Mouse (Mus musculus): ENCODE measurements around the gene Sult2b1. TPM values are rescaled to one million over a fixed set of nuclear protein-coding genes. Genes with fewer than 3 reads are reported as not detected.

The Sult2b1 gene
- total RNA-seq, 1 experiment = 1.6 TPM

DNA sequence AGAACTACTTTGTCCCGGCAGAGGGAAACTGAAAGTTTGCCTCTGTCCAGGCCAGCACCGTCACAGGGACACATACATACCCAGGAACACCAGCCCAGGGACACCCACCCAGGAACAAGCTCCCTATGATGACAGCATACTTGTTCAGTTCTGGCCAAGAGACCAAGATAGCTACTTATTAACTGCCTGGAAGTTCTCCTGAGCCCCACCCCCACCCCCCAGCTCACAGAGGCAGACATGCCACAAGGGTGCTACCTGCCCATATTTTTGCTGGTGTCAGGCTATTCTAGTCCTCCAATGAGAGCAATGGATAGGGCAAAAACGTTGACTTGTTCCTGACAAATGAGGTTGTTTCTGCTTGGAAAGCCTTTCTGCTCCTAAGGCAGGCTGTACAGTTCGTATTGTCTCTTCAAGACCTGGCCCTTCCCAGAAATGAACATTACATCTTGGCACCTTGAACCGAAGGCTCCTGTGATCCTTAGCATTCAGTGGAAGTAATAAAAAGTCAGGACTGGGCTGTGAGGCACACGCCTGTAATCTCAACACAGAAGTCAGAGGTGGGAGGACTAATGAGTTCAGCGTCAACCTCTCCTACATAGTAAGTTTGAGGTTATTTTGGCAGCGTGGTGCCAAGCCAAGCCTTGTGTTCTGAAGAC, 13.9 kb downstream of the Sult2b1 start:
- H3K9ac ChIP-seq (ENCODE audit: insufficient read depth, low read depth, low read length, poor library complexity, severe bottlenecking) = no peak overlapping the region
- no peaks in the 10 kb centered on the region for H3K9me3 ChIP-seq (ENCODE audit: control insufficient read depth, insufficient read depth, low read depth, low read length)
- TF ChIP-seq HCFC1 (IDR thresholded peaks at IDR 0.05; ENCODE audit: borderline replicate concordance, insufficient read depth, low read length) = no peak
- H3K4me3 ChIP-seq (ENCODE audit: insufficient read depth in 1 of 2, low read depth in 1 of 2, low read length in 2 of 2, poor library complexity in 1 of 2, severe bottlenecking in 1 of 2) = no peak overlapping the region
- DNase-seq (ENCODE audit: low read depth, low spot score) = no peak
- in situ Hi-C loops (cut with MboI; ENCODE audit: low sequenced_read_pairs in 2 of 2, unreplicated experiment in 2 of 2) = no loop called here
- H3K36me3 ChIP-seq (ENCODE audit: control insufficient read depth, insufficient read depth, low read length, poor library complexity, severe bottlenecking) = no peaks in the 10 kb centered on the region
- H3K4me1 ChIP-seq (ENCODE audit: control insufficient read depth in 2 of 2, insufficient read depth in 2 of 2, low read length in 2 of 2, poor library complexity in 1 of 2) = peaks cover 0 to 14% of the 10 kb centered on the region in 2 experiments; a peak in 1 of 4 replicates
- no peak overlapping the region for H3K27ac ChIP-seq (ENCODE audit: insufficient read depth, low read depth, low read length, poor library complexity, severe bottlenecking)

DNA sequence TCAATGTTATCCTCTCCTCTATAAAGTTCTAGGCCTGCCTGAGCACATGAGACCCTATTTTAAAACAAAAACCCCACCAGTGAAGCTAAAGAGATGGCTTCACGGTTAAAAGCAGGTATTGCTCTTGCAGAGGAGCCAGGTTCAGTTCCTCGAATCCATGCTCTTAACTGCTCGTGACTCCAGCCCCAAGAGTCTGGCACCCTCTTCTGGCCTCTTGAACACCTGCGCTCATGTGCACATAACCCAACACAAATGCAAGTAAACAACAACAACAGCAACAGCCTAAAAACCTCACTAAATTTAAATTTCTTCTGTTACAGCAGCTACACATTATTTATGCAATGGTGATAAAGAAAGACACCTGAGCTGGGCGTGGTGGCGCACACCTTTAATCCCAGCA, 17.0 kb downstream of the Sult2b1 start:
- H3K9me3 ChIP-seq (ENCODE audit: control insufficient read depth, insufficient read depth, low read depth, low read length) = no peaks in the 10 kb centered on the region
- no peak overlapping the region for H3K27ac ChIP-seq (ENCODE audit: insufficient read depth, low read depth, low read length, poor library complexity, severe bottlenecking)
- peaks cover 0 to 14% of the 10 kb centered on the region in 2 experiments; a peak in 1 of 4 replicates for H3K4me1 ChIP-seq (ENCODE audit: control insufficient read depth in 2 of 2, insufficient read depth in 2 of 2, low read length in 2 of 2, poor library complexity in 1 of 2)
- no peak for DNase-seq (ENCODE audit: low read depth, low spot score)
- H3K9ac ChIP-seq (ENCODE audit: insufficient read depth, low read depth, low read length, poor library complexity, severe bottlenecking) = no peak overlapping the region
- H3K4me3 ChIP-seq (ENCODE audit: insufficient read depth in 1 of 2, low read depth in 1 of 2, low read length in 2 of 2, poor library complexity in 1 of 2, severe bottlenecking in 1 of 2) = no peak overlapping the region
- in situ Hi-C loops (cut with MboI; ENCODE audit: low sequenced_read_pairs in 2 of 2, unreplicated experiment in 2 of 2) = no loop called here
- no peaks in the 10 kb centered on the region for H3K36me3 ChIP-seq (ENCODE audit: control insufficient read depth, insufficient read depth, low read length, poor library complexity, severe bottlenecking)
- no peak for TF ChIP-seq ZNF384 (IDR thresholded peaks at IDR 0.05; ENCODE audit: low read depth, low read length)
- no peak for TF ChIP-seq CHD2 (IDR thresholded peaks at IDR 0.05; ENCODE audit: low read depth, low read length)
- no peak for TF ChIP-seq HCFC1 (IDR thresholded peaks at IDR 0.05; ENCODE audit: borderline replicate concordance, insufficient read depth, low read length)
- TF ChIP-seq MAFK (IDR thresholded peaks at IDR 0.05; ENCODE audit: insufficient read depth, low read depth, low read length) = no peak
- no peak for TF ChIP-seq ZC3H11A (IDR thresholded peaks at IDR 0.05; ENCODE audit: borderline replicate concordance, low read depth, low read length)

DNA sequence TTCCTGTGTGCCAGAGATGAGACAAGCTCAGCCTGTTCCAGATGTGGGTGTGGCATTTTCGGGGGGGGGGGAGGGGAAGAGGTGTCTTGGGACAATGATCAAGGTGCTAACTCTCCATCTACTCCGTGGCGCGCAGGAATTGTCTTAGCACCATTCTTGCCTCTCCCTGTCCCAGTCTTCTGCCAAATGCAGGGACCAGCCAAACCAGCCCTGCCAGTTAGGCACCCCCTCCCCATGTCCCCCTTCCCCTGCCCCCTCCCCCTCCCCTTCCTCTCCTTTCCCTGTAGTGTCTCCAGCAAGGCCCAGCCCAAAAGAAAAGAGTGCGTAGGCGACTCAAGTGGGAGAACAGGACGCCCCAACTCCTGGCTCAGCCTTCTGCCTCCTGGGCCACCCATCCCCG, 17.7 kb downstream of the Sult2b1 start:
- Histone ChIP-seq H3K36me3 (ENCODE audit: control insufficient read depth, insufficient read depth, low read length, poor library complexity, severe bottlenecking) (no peaks in the 10 kb centered on the region), H3K27ac (ENCODE audit: insufficient read depth, low read depth, low read length, poor library complexity, severe bottlenecking) (no peak overlapping the region), H3K9ac (ENCODE audit: insufficient read depth, low read depth, low read length, poor library complexity, severe bottlenecking) (no peak overlapping the region), H3K4me3 (ENCODE audit: insufficient read depth in 1 of 2, low read depth in 1 of 2, low read length in 2 of 2, poor library complexity in 1 of 2, severe bottlenecking in 1 of 2) (no peak overlapping the region), H3K9me3 (ENCODE audit: control insufficient read depth, insufficient read depth, low read depth, low read length) (no peaks in the 10 kb centered on the region), H3K4me1 (ENCODE audit: control insufficient read depth in 2 of 2, insufficient read depth in 2 of 2, low read length in 2 of 2, poor library complexity in 1 of 2) (peaks cover 0 to 14% of the 10 kb centered on the region in 2 experiments; a peak in 1 of 4 replicates)
- DNase-seq (ENCODE audit: low read depth, low spot score) = no peak
- in situ Hi-C loops (cut with MboI; ENCODE audit: low sequenced_read_pairs in 2 of 2, unreplicated experiment in 2 of 2) = no loop called here
- no peak for TF ChIP-seq ZNF384 (IDR thresholded peaks at IDR 0.05; ENCODE audit: low read depth, low read length)
- TF ChIP-seq CHD2 (IDR thresholded peaks at IDR 0.05; ENCODE audit: low read depth, low read length) = no peak
- no peak for TF ChIP-seq MAFK (IDR thresholded peaks at IDR 0.05; ENCODE audit: insufficient read depth, low read depth, low read length)
- TF ChIP-seq HCFC1 (IDR thresholded peaks at IDR 0.05; ENCODE audit: borderline replicate concordance, insufficient read depth, low read length) = no peak
- TF ChIP-seq ZC3H11A (IDR thresholded peaks at IDR 0.05; ENCODE audit: borderline replicate concordance, low read depth, low read length) = no peak

DNA sequence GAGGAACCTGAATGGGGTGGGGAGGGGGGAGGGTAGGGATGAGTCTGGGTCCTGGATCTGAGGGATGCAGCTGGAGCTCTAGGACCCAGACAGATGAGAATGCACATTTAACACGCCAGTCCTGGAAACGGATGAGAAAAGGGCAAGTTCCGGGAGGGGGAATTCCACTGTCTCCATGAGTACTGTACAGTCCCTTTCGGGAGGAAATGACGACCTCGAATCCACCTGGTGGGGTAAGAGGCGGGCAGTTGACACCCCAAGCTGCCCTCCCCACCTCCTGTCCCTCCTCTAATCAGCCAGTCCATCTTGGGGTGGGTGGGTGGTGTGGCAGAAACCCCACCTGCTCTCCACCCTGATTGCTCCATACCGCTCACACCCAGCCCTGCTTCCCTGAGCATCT, 18.5 kb downstream of the Sult2b1 start:
- no peak for DNase-seq (ENCODE audit: low read depth, low spot score)
- Histone ChIP-seq H3K9me3 (ENCODE audit: control insufficient read depth, insufficient read depth, low read depth, low read length) (no peaks in the 10 kb centered on the region), H3K9ac (ENCODE audit: insufficient read depth, low read depth, low read length, poor library complexity, severe bottlenecking) (no peak overlapping the region), H3K4me3 (ENCODE audit: insufficient read depth in 1 of 2, low read depth in 1 of 2, low read length in 2 of 2, poor library complexity in 1 of 2, severe bottlenecking in 1 of 2) (no peak overlapping the region), H3K36me3 (ENCODE audit: control insufficient read depth, insufficient read depth, low read length, poor library complexity, severe bottlenecking) (no peaks in the 10 kb centered on the region), H3K27ac (ENCODE audit: insufficient read depth, low read depth, low read length, poor library complexity, severe bottlenecking) (no peak overlapping the region), H3K4me1 (ENCODE audit: control insufficient read depth in 2 of 2, insufficient read depth in 2 of 2, low read length in 2 of 2, poor library complexity in 1 of 2) (peaks cover 0 to 12% of the 10 kb centered on the region in 2 experiments; a peak in 1 of 4 replicates)
- in situ Hi-C loops (cut with MboI; ENCODE audit: low sequenced_read_pairs in 2 of 2, unreplicated experiment in 2 of 2) = no loop called here
- TF ChIP-seq CHD2 (IDR thresholded peaks at IDR 0.05; ENCODE audit: low read depth, low read length) (no peak), HCFC1 (IDR thresholded peaks at IDR 0.05; ENCODE audit: borderline replicate concordance, insufficient read depth, low read length) (no peak), ZNF384 (IDR thresholded peaks at IDR 0.05; ENCODE audit: low read depth, low read length) (no peak), ZC3H11A (IDR thresholded peaks at IDR 0.05; ENCODE audit: borderline replicate concordance, low read depth, low read length) (no peak), MAFK (IDR thresholded peaks at IDR 0.05; ENCODE audit: insufficient read depth, low read depth, low read length) (no peak)

DNA sequence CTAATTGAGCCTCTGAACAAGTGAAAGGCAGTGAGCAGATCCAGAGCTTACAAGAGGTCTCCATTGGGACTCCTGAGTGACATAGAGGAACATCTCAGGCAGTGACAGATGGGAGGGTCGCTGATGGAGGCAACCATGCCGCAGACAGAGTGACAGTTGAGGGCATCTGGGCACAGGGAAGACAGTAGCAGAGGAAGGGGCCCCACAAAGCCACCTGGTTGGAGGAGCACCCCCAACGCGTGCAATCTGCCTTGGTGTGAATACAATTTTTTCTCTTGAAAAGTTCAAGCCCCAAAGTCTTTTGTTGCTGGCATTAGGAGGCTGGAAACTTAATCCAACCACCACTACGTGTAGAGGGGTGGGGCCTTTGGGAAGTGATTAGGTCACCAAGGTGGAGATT, 24.3 kb downstream of the Sult2b1 start:
- no peak for DNase-seq (ENCODE audit: low read depth, low spot score)

More for the DNA sequence above, 24.3 kb downstream of the Sult2b1 start:
- H3K4me3 ChIP-seq (ENCODE audit: insufficient read depth in 1 of 2, low read depth in 1 of 2, low read length in 2 of 2, poor library complexity in 1 of 2, severe bottlenecking in 1 of 2) = no peak overlapping the region
- TF ChIP-seq HCFC1 (IDR thresholded peaks at IDR 0.05; ENCODE audit: borderline replicate concordance, insufficient read depth, low read length) (no peak), ZNF384 (IDR thresholded peaks at IDR 0.05; ENCODE audit: low read depth, low read length) (no peak), MAFK (IDR thresholded peaks at IDR 0.05; ENCODE audit: insufficient read depth, low read depth, low read length) (no peak), CHD2 (IDR thresholded peaks at IDR 0.05; ENCODE audit: low read depth, low read length) (no peak)
- in situ Hi-C loops (cut with MboI; ENCODE audit: low sequenced_read_pairs in 2 of 2, unreplicated experiment in 2 of 2) = no loop called here
- no peaks in the 10 kb centered on the region for H3K36me3 ChIP-seq (ENCODE audit: control insufficient read depth, insufficient read depth, low read length, poor library complexity, severe bottlenecking)
- H3K4me1 ChIP-seq (ENCODE audit: control insufficient read depth in 2 of 2, insufficient read depth in 2 of 2, low read length in 2 of 2, poor library complexity in 1 of 2) = no peaks in the 10 kb centered on the region
- no peak overlapping the region for H3K9ac ChIP-seq (ENCODE audit: insufficient read depth, low read depth, low read length, poor library complexity, severe bottlenecking)
- H3K9me3 ChIP-seq (ENCODE audit: control insufficient read depth, insufficient read depth, low read depth, low read length) = no peaks in the 10 kb centered on the region
- H3K27ac ChIP-seq (ENCODE audit: insufficient read depth, low read depth, low read length, poor library complexity, severe bottlenecking) = no peak overlapping the region

Measured in ES-E14 (cell line).